Mouse (Mus musculus) embryonic facial prominence, embryonic 12.5 days (tissue): ENCODE data around the gene Rnf111. TPM values are rescaled to one million over a fixed set of nuclear protein-coding genes. Genes with fewer than 3 reads are reported as not detected.

Experiments
- microRNA-seq: library from miRNA; unstranded; fragments of <30 nt; microRNA quantifications from one replicate; pipeline ENCODE4, GENCODE M21; 2017
- polyA plus RNA-seq: library from polyadenylated mRNA; unstranded; fragments of >200 nt; fragmentation: Nextera tagmentation; extraction: Ambion mirVana; gene quantifications from 2 replicates; pipeline ENCODE4 v1.2.1, GENCODE M21; 2016

Gene Rnf111
- polyA plus RNA-seq, 1 experiment from 2014 or later = 33.0 TPM

Small RNA genes within 50 kb of the gene (microRNA-seq; reads per million reads assigned to microRNA genes)
- 7.4 reads per million, percentile 23 among the genes with 10 or more reads in this experiment for gene Mir5626

Other genes with a start within 250 kb of the Rnf111 start
- gene Ccnb2, start 82.2 kb downstream of the Rnf111 start, polyA plus RNA-seq = 178 and 180 TPM in 2 replicates
- 70.7 and 77.6 TPM in 2 replicates for gene Sltm, start 39.0 kb upstream of the Rnf111 start, polyA plus RNA-seq
- gene Gm10642, start 152.5 kb upstream of the Rnf111 start, polyA plus RNA-seq = 0.37 and 0.69 TPM in 2 replicates
- gene Mindy2, start 153.4 kb upstream of the Rnf111 start, polyA plus RNA-seq = 14.9 and 16.0 TPM in 2 replicates
- 74.7 and 81.4 TPM in 2 replicates for gene Adam10, start 175.3 kb upstream of the Rnf111 start, polyA plus RNA-seq